Mouse (Mus musculus) heart, adult 8-10 months (tissue): ENCODE measurements around the gene Rfxank. TPM values are rescaled to one million over a fixed set of nuclear protein-coding genes. Genes with fewer than 3 reads are reported as not detected.

ENCODE experiments used
- DNase-seq: peaks from one replicate; pipeline ENCODE4 v3.0.0; 2022; ENCODE audit warnings: low spot score
- microRNA-seq: library from miRNA; unstranded; fragments of <30 nt; microRNA quantifications from one replicate; pipeline ENCODE4 v1.2.0, GENCODE M21; 2022
- total RNA-seq, 4 experiments: library from RNA; stranded (reverse); gene quantifications; 2 replicates each; pipeline ENCODE4 v1.2.4; 2022

The Rfxank gene
- total RNA-seq, 4 experiments from 2014 or later, result 16.7 to 22.7 (median 18.8) TPM

DNA sequence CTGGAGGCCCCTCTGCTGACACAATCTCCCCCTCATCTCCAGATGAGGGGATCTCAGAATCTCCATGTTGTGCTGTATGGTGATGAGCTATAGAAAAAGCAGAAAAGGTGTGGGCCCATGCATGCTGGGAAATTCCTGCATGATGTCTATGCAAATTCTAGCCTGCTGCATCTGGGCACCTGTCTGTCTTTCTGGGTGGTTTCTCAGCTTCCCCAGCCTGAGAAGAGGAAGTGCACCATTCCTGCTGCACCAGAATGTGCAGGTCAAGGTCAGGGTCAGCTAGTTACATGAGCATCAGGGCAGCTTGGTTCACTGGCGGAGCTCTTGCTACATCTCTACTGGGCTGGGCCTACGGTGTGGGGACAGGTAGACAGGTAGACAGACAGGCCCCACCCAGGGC is 28.5 kb downstream of the Rfxank start:
- DNase-seq, result no peak

DNA sequence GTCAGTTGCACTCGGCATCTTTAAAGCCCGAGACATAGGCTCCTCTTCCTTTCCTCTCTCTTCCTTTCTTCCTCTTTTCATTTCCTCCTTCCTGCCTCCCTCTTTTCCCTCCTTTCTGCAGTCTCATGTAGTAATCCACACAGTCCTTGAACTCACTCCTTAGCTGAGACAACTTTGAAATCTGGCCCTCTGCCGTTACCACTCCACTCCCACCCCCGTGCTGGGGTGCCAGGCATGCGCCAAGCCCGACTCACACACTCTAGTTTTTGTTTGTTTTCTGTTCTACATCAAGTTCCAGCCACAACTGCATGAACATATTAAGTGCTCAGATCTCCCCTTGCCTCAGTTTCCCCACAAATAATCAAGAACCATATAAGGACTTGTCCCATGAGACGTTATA is 34.0 kb downstream of the Rfxank start:
- no peak for DNase-seq

DNA sequence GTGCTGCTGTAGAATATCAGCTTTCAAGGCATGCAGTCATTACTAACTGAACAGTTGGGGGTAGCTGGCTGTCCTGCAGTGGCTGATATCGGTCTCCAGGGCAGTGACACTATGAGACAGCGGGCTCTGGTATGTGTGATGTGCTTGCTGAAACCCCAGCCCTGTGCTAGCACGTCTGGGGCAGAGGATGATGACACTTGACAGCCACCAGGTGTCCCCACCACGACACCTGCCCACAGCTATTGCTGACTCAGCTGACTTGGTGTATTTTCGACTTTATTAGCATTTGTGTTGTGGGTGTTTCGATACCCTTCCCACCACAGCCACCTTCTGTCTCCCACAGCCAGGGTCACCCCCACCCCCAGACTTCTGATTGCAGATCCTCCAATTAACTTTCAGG is 34.4 kb downstream of the Rfxank start:
- DNase-seq, result no peak

DNA sequence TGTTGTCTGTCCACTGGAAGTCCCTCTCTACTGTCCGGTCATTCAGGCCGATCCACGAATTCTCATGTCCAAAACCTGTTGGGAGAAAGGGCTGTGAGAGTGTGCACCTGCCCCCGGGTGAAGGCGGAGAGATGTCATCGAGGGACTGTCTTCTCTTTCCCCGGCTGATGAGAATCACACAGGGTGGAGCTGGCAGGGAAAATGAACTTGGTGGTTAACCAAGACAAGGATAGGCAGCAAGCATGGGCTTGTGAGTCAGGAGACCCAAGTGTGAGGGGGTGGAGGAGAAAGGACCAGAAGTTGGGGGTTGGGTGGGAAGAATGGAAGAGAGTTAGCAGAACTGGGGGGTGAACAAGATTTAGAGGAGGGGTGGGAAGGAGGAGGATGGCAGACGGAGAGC is 38.7 kb downstream of the Rfxank start:
- no peak for DNase-seq

DNA sequence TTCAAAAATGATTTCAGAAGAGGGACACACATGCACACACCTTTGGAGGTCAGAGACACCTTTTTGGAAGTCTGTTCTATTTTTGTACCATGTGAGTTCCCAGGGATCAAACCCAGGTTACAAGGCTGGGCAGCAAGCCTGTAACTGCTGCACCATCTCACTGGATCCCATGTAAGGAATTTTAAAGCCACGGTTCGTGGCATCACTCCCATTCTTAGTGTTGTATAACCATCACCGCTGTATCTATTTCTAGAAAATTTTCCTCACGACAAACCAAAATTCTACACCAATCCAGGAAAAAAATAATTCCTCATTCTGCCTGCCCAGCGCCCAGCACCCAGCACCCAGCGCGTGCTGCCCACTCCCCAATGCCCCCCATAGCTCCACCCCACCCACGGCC is 39.7 kb downstream of the Rfxank start:
- DNase-seq, result no peak

DNA sequence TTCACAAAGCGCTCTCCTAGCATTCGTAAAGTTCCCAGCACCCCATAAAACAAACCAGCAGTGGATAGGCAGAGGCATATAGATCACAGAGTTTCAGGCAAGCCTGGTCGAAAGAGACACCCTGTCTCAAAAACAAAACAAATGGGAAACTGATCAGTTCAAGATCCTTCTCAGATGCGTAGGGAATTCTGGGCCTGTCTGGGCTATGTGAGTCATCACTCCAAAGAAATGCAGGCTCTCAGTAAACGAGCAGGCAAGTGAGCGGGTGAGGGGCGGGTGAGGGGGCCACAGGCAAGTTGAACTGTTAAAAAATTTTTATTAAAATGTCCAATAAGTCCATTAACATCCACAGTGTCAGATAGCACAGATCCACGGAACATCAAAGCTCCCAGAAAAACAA is 46.2 kb downstream of the Rfxank start:
- DNase-seq, result no peak

DNA sequence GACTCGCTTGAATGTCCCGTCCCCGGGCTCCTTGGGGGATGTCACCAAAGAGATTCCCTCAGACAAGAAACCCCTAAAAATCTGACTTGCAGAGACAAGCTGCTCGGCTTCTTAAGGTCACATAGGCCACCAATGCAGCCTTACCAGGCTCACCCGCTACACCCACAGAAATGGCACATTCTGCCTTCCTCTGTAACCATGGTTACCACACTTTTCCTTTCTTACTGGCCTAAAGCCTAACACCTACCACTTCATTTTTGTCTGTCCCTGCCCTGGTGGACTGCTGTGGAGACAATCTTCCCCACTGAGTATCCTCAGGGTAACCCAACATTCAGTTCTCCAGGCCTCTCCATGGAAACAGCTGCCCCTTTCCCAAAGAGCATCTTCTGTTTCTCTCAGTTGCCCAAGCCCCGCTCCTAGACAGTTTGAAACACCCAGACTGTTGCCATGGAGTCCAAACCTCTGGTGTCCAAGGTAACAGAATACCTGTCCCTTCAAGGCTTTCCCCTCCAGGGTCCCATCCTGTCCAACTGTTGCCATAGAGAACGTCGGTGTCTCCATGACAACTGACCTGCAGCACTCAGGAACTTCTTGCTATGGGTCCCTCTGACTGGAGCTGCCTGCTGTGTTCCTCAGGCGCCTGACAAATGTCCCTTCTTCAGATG is 49.5 kb downstream of the Rfxank start:
- no peak for DNase-seq

DNA sequence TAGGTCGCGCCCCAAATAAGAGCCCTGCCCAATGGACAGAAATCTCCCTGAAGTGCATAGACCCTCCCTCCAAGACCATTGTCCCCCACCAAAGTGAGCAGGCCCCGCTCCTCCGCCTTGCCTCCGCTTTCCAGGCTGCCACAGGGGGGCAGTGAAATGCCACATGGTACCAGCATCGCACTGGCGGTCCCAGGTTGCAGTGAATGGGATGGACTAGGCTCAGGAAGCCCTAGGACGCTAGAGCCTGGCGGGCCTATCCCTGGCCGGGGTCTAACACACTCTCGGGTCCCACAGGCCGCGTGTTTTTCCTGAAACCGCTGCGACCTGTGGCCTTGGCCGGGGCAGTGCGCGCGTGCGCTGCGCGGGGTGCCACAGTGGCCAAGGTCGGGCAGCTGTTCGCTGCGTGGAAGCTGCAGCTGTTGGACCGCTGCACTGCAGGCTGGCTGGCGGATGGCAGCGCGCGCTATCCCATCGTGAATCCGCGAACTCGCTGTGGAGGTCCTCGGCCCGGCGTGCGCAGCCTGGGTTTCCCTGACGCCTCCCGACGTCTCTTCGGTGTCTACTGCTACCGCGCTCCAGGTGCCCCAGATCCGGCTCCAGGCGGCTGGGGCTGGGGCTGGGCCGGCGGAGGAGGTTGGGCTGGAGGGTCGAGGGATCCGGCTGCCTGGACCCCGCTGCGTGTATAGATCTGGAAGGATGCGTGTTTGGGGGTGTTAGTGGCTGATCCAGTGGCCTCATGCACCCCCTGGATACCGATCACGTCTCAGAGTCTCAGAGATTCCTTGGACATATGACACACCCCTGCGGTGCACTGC is 50.9 kb downstream of the Rfxank start:
- no peak for DNase-seq

DNA sequence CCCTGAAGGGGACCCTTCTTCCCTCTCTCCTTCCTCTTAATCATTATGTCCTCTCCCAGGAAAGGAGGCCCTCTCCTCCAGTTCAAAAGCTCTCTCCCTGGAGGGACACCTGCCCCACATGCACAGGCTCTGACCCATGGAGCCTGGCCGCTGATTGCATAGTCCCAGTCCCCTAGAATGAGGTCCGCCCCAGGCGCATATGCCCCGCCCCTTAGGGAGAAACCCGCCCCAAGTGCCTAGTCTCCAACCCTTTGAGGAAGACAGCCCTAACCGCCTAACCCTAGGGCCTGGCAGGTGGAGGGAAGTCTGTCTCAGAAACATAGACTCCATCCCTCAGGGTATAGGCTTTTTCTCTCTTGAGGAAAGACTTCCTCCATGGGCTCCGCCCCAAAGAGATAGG is 51.7 kb downstream of the Rfxank start:
- no peak for DNase-seq

DNA sequence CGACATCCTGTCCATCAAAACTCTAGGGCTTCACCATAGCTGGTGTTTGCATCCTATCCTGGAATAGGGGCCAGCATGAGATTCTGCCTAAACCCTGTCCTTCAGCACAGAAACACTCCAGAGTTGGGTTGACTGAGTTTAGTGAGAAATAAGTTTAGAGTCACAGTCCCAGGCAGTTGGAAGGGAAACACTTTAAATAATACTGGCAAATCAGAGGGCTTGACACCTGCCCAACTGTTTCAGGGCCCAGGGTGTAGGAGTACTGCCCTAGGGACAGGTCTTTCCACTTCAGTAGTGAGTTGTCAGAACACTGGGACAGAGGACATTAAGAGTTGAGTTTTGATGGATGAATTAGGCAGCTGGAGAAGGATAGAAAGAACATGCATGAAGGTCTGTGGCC is 52.8 kb downstream of the Rfxank start:
- no peak for DNase-seq

DNA sequence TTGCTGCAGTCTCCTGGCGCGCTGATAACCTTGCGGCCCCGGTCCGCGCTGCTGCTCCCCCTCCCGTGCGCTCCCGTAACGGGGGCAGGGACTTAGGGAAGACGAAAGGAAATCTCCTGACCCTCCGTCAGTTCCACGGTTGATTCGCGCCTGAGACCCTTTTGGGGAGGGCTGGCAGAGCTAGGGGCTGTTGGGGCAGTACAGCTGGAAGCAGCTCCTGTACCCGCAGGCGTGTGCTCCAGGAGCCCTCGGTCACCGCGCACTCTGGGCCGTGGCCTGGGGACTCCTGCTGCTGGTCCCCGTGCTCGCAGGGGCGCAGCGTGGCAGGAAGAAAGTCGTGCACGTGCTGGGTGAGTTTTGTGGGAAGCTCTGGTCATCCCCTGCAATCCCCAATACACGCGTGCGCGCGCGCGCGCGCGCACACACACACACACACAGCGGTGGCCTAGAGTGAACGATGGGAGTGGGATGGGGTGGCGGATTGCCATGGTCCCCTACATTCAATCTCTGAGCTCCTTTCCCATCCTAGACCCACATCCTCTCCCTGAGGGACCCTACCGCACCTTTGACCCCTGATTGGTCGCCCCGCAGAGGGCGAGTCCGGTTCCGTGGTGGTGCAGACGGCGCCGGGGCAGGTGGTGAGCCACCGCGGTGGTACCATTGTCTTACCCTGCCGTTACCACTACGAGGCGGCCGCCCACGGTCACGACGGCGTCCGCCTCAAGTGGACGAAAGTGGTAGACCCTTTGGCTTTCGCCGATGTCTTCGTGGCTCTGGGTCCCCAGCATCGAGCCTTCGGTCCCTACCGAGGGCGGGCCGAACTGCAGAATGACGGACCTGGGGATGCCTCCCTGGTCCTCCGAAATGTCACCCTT is 54.5 kb downstream of the Rfxank start:
- no peak for DNase-seq

DNA sequence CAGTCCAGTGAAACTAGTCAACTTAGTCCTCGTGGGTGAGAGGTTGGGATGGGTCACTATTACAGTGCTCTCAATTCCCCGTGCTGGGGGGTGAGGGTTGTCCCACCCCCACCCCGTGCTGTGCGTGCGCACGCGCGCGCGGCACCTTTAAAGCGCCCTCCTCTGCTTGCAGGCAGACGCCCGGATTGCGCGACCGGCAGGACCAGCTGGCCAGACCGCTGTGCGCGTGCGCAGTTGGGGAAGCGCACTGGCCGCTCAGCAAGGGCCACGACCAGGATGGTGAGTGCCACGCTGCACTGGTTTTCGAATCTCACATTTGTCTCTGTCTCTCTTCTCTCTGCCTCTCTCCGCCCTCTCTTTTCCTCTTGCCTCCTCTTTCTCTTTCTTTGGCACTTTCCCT is 55.7 kb downstream of the Rfxank start, which contains the start of gene Hapln4:
Gene Hapln4, plus strand, starts transcription at position 173 of the 400 bp plus-strand sequence.
- DNase-seq, result peak; percentile 10

DNA sequence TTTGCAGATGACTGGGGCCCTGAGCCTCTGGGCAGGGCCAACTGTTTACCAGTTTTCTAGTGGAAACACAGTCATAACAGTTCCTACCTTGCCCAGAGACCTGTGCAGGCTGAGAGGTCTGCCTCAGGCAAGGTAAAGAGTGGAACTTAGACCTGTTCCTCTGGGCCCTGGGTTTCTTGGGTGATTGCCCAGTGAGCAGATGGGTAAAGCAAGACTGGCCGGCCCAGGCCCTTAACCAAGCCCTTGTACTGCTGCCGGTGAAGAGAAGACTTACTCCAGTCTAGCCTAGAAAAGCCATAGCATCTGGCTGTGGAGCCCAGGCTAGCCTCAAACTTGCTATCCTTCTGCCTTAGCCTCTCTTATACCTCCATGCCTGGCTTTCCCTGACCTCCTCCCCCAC is 57.0 kb downstream of the Rfxank start:
- DNase-seq, result no peak

Small RNA genes lying within 50 kb of the gene (microRNA-seq; reads per million reads assigned to microRNA genes)
- gene Mir7066, result not detected

Other genes with a start within 250 kb of the Rfxank start
- gene Tssk6, start 237.0 kb downstream of the Rfxank start, total RNA-seq, result under 1 TPM in 1 of 4 experiments, not detected in 3; 0.19 TPM
- gene Ndufa13, start 236.6 kb downstream of the Rfxank start, total RNA-seq, result 100 to 1,000 TPM; 373 to 528 (median 455) TPM
- 10 to 100 TPM in 3 of 4 experiments, 1 to 10 TPM in 1; 9.5 to 16.7 (median 13.2) TPM for gene Yjefn3, start 236.4 kb downstream of the Rfxank start, total RNA-seq
- gene Gatad2a, start 142.8 kb downstream of the Rfxank start, total RNA-seq, result 10 to 100 TPM; 28.0 to 31.2 (median 30.0) TPM
- 10 to 100 TPM; 29.6 to 34.3 (median 31.3) TPM for gene Mau2, start 96.4 kb downstream of the Rfxank start, total RNA-seq
- 10 to 100 TPM; 17.0 to 21.6 (median 19.1) TPM for gene Sugp1, start 96.3 kb downstream of the Rfxank start, total RNA-seq
- gene Tm6sf2, start 66.2 kb downstream of the Rfxank start, total RNA-seq, result under 1 TPM; 0.44 to 0.90 (median 0.72) TPM
- gene Hapln4, start 55.7 kb downstream of the Rfxank start, total RNA-seq, result under 1 TPM in 1 of 4 experiments, not detected in 3; 0.06 TPM
- gene Ncan, start 18.3 kb downstream of the Rfxank start, total RNA-seq, result under 1 TPM in 1 of 4 experiments, not detected in 3; 0.13 TPM
- gene Nr2c2ap, start 7.8 kb downstream of the Rfxank start, total RNA-seq, result 1 to 10 TPM; 7.5 to 8.9 (median 8.4) TPM
- 10 to 100 TPM; 17.9 to 23.3 (median 23.2) TPM for gene Borcs8, start 345 bp upstream of the Rfxank start, total RNA-seq
- gene Mef2b, start 557 bp upstream of the Rfxank start, total RNA-seq, result under 1 TPM in 3 of 4 experiments, not detected in 1; 0.25 to 0.78 (median 0.29) TPM
- gene Tmem161a, start 33.2 kb upstream of the Rfxank start, total RNA-seq, result 100 to 1,000 TPM in 3 of 4 experiments, 10 to 100 TPM in 1; 93.6 to 114 (median 106) TPM
- gene Slc25a42, start 73.2 kb upstream of the Rfxank start, total RNA-seq, result 10 to 100 TPM; 43.7 to 67.9 (median 57.0) TPM
- gene Sugp2, start 95.1 kb upstream of the Rfxank start, total RNA-seq, result 10 to 100 TPM; 39.4 to 47.4 (median 41.7) TPM
- 1 to 10 TPM; 6.8 to 9.0 (median 7.4) TPM for gene Armc6, start 95.3 kb upstream of the Rfxank start, total RNA-seq
- gene Homer3, start 143.7 kb upstream of the Rfxank start, total RNA-seq, result 1 to 10 TPM; 7.8 to 9.1 (median 8.0) TPM
- gene Ddx49, start 163.3 kb upstream of the Rfxank start, total RNA-seq, result 10 to 100 TPM; 26.0 to 34.5 (median 31.9) TPM
- 100 to 1,000 TPM; 148 to 165 (median 161) TPM for gene Cope, start 163.4 kb upstream of the Rfxank start, total RNA-seq
- gene Cers1, start 176.6 kb upstream of the Rfxank start, total RNA-seq, result under 1 TPM; 0.14 to 0.53 (median 0.38) TPM
- gene Gdf1, start 190.7 kb upstream of the Rfxank start, total RNA-seq, result under 1 TPM in 3 of 4 experiments, not detected in 1; 0.23 to 0.85 (median 0.41) TPM
- gene Upf1, start 214.1 kb upstream of the Rfxank start, total RNA-seq, result 10 to 100 TPM; 46.7 to 48.8 (median 47.5) TPM
- gene Comp, start 234.4 kb upstream of the Rfxank start, total RNA-seq, result 1 to 10 TPM; 4.7 to 7.7 (median 6.2) TPM